Mouse (Mus musculus) intestine, postnatal 0 days (tissue): ENCODE measurements around the gene Pdyn. TPM values are rescaled to one million over a fixed set of nuclear protein-coding genes. Genes with fewer than 3 reads are reported as not detected.
A peak's percentile ranks its signal among the peaks of the same experiment; 100 is the strongest.

Experiments used
- ATAC-seq: fragments of 200-750 bp; cut with Nextera tagmentation; 2 replicates; pipeline ENCODE4 v1.8.0; 2017; ENCODE audit warnings: mild to moderate bottlenecking, moderate TSS enrichment, moderate library complexity
- H3K27ac ChIP-seq: fragments of 300-500 bp; sonication (generic); 2 replicates; pipeline ENCODE4 v1.5.1; 2014; ENCODE audit warnings: mild to moderate bottlenecking, low read depth, low read length, moderate library complexity
- H3K27me3 ChIP-seq: fragments of 300-500 bp; sonication (generic); replicated peaks from 2 replicates; pipeline ENCODE4 v1.6.1; 2014; ENCODE audit warnings: low read length, mixed read lengths; ENCODE audit not compliant: control insufficient read depth, insufficient read depth
- H3K36me3 ChIP-seq: fragments of 300-500 bp; sonication (generic); 2 replicates; pipeline ENCODE4 v1.6.1; 2014; ENCODE audit warnings: mild to moderate bottlenecking, moderate library complexity; ENCODE audit not compliant: control insufficient read depth, insufficient read depth
- H3K4me1 ChIP-seq: fragments of 300-500 bp; sonication (generic); replicated peaks from 2 replicates; pipeline ENCODE4 v1.6.1; 2014; ENCODE audit warnings: antibody characterized with exemption, low read length, mixed read lengths; ENCODE audit not compliant: control insufficient read depth, insufficient read depth
- H3K4me2 ChIP-seq: fragments of 300-500 bp; sonication (generic); replicated peaks from 2 replicates; pipeline ENCODE4 v1.6.1; 2014; ENCODE audit warnings: low read depth, mild to moderate bottlenecking, moderate library complexity
- H3K4me3 ChIP-seq: fragments of 300-500 bp; sonication (generic); 2 replicates; pipeline ENCODE4 v1.5.1; 2014; ENCODE audit warnings: low read depth, low read length
- H3K9ac ChIP-seq: fragments of 300-500 bp; sonication (generic); 2 replicates; pipeline ENCODE4 v1.6.1; 2014; ENCODE audit warnings: mild to moderate bottlenecking, low read depth, low read length
- H3K9me3 ChIP-seq: fragments of 300-500 bp; sonication (generic); 2 replicates; pipeline ENCODE4 v1.6.1; 2016; ENCODE audit warnings: mixed run types; ENCODE audit not compliant: control insufficient read depth
- CTCF ChIP-seq: sonication (generic); IDR thresholded peaks from 2 replicates; pipeline ENCODE4 v1.5.1; 2016; ENCODE audit warnings: low read depth, mild to moderate bottlenecking, control low read depth, antibody characterized with exemption, moderate library complexity
- WGBS: fragments of 180-500 bp; shearing (Covaris S2); extraction: QIAGEN DNeasy Blood & Tissue Kit; methylation state at CpG from one replicate; pipeline ENCODE4 v1.1.7; 2014; 5-methylcytosine and 5-hydroxymethylcytosine counted together
- polyA plus RNA-seq: library from polyadenylated mRNA; unstranded; fragments of >200 nt; fragmentation: Nextera tagmentation; extraction: Ambion mirVana; gene quantifications from 2 replicates; pipeline ENCODE4 v1.2.1, GENCODE M21; 2015

Gene Pdyn
- 1.2 and 1.5 TPM in 2 replicates for polyA plus RNA-seq

DNA sequence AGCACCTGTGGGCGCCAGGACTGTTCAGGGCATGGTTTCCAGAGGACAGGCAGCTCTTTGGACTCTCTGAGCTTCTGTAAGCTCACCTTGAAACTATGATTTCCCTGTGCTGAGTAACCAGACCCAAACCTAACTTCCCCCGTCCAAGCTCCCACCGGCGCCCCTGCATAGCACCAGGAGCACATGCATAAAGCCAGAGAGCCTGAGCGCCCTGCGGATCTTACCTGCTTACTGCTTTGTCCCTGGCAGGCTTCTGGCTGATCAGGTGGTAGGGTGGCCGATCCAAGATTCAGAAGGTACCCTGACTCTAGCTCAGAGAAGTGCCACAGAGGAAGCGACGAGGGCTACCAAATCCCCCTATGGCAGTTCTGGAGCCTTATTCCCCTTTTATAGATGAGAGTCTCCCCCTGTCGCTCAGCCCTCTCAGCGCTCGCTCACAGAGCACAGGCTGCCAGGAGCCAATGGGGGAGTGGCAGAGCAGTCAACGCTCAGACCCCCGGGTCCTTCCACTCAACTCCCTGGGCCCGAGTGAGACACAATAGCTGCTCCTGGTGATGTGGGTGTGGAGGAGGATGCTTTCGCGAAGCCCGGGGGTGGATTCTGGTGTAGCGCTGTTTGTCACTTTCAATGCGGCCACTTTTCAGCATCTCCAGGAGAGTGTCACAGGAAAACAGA lies at the start of gene Pdyn:
Pdyn (minus strand) TSS at position 361 of the 675 bp plus-strand sequence.
- ATAC-seq, result no peak
- H3K4me1 ChIP-seq, result no peaks in the 10 kb centered on the region
- TF ChIP-seq CTCF, result no peak
- 8% methylated on average over 20 of the region's 20 CpGs for WGBS
- H3K9ac ChIP-seq, result no peak within 1 kb of the TSS
- H3K4me3 ChIP-seq, result no peak within 1 kb of the TSS
- no peak within 1 kb of the TSS for H3K27ac ChIP-seq
- no peak within 1 kb of the TSS for H3K4me2 ChIP-seq
- no peaks in the 10 kb centered on the region for H3K9me3 ChIP-seq
- H3K36me3 ChIP-seq, result no peaks in the 10 kb centered on the region
- 0 out of 2 replicates have a peak, but pooled peaks cover 5% of the 10 kb centered on the region for H3K27me3 ChIP-seq

GRCm38 (mm10) chr2:129742016-129742415 lies 42.4 kb upstream of the Pdyn start:
- Histone ChIP-seq H3K4me3 (no peak overlapping the region), H3K27ac (no peak overlapping the region), H3K27me3 (no peaks in the 10 kb centered on the region), H3K4me1 (no peaks in the 10 kb centered on the region), H3K4me2 (no peak overlapping the region), H3K9me3 (no peaks in the 10 kb centered on the region), H3K9ac (no peak overlapping the region), H3K36me3 (no peaks in the 10 kb centered on the region)
- no peak for TF ChIP-seq CTCF
- 89% methylated on average over 7 of the region's 7 CpGs for WGBS
- ATAC-seq, result no peak

DNA sequence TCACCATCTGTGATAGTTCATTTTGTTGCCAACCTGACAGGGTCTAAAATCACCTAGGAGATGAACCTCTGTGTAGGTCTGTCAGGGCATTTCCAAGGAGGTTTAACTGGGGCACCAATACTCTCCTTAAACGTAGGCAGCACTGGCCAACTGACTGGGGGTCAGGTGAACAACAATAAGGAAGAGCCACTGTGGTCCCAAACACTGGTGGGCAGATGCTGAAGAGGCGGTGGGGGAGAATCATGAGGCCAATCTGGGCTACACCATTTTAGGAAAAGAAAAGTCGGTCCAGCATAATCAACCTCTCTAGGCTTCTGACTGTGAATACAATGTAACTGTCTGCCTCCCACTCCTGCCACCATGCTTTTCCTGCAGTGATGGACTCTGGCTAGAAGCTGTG lies 40.9 kb upstream of the Pdyn start:
- Histone ChIP-seq H3K27ac (no peak overlapping the region), H3K36me3 (no peaks in the 10 kb centered on the region), H3K4me2 (no peak overlapping the region), H3K4me3 (no peak overlapping the region), H3K4me1 (no peaks in the 10 kb centered on the region), H3K9ac (no peak overlapping the region), H3K9me3 (no peaks in the 10 kb centered on the region), H3K27me3 (no peaks in the 10 kb centered on the region)
- TF ChIP-seq CTCF, result no peak
- ATAC-seq, result no peak
- WGBS, result 84% methylated on average over 3 of the region's 3 CpGs

GRCm38 (mm10) chr2:129734031-129734430 lies 34.4 kb upstream of the Pdyn start:
- whole genome bisulfite sequencing, result 72% methylated on average over 8 of the region's 8 CpGs
- H3K27me3 ChIP-seq, result no peaks in the 10 kb centered on the region
- no peaks in the 10 kb centered on the region for H3K4me1 ChIP-seq
- no peak overlapping the region for H3K4me2 ChIP-seq
- H3K36me3 ChIP-seq, result no peaks in the 10 kb centered on the region
- no peaks in the 10 kb centered on the region for H3K9me3 ChIP-seq
- H3K27ac ChIP-seq, result no peak overlapping the region
- no peak for TF ChIP-seq CTCF
- H3K9ac ChIP-seq, result no peak overlapping the region
- H3K4me3 ChIP-seq, result no peak overlapping the region
- ATAC-seq, result no peak

GRCm38 (mm10) chr2:129729681-129730080 lies 30.0 kb upstream of the Pdyn start:
- WGBS, result 85% methylated on average over 1 of the region's 1 CpGs

DNA sequence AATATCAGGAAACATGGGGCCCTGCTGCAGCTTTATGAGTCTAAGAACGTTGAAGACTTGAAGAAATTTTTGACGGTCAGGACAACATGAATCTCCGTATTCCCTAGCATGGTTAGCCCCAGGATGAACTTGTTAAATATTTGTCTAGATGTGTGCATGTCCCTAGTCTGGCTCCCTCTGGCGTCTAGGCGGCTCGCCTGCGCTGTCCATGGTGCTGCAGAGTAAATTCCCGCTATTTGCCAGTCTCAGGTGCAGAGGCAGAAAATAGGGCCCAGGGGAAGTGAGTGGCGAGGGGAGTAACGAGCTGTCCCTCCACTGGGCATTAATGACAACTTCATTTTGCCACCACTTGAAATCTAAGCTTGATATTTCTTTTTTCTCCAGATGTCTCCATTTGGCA lies 16.0 kb upstream of the Pdyn start:
- no peaks in the 10 kb centered on the region for H3K4me1 ChIP-seq
- H3K27ac ChIP-seq, result no peak overlapping the region
- H3K4me3 ChIP-seq, result no peak overlapping the region
- no peak overlapping the region for H3K9ac ChIP-seq
- WGBS, result 12% methylated on average over 10 of the region's 10 CpGs
- no peaks in the 10 kb centered on the region for H3K27me3 ChIP-seq
- ATAC-seq, result no peak
- TF ChIP-seq CTCF, result peak; percentile 87
- no peaks in the 10 kb centered on the region for H3K36me3 ChIP-seq
- H3K9me3 ChIP-seq, result no peaks in the 10 kb centered on the region
- H3K4me2 ChIP-seq, result no peak overlapping the region

More at GRCm38 (mm10) chr2:129729681-129730080, 30.0 kb upstream of the Pdyn start:
- no peaks in the 10 kb centered on the region for H3K27me3 ChIP-seq
- no peak overlapping the region for H3K27ac ChIP-seq
- H3K9ac ChIP-seq, result no peak overlapping the region
- H3K4me2 ChIP-seq, result no peak overlapping the region
- TF ChIP-seq CTCF, result peak; percentile 37; the same call in 1 of the 2 replicates
- no peaks in the 10 kb centered on the region for H3K36me3 ChIP-seq
- H3K4me1 ChIP-seq, result no peaks in the 10 kb centered on the region
- no peak for ATAC-seq
- H3K4me3 ChIP-seq, result no peak overlapping the region
- H3K9me3 ChIP-seq, result no peaks in the 10 kb centered on the region
